Mouse (Mus musculus): ENCODE results near the gene Gm17019.
"Not testable (repeated sequence)": the region's sequence is repeated elsewhere in the genome, so short reads cannot be mapped to it uniquely, and the experiment has no call there.

DNA sequence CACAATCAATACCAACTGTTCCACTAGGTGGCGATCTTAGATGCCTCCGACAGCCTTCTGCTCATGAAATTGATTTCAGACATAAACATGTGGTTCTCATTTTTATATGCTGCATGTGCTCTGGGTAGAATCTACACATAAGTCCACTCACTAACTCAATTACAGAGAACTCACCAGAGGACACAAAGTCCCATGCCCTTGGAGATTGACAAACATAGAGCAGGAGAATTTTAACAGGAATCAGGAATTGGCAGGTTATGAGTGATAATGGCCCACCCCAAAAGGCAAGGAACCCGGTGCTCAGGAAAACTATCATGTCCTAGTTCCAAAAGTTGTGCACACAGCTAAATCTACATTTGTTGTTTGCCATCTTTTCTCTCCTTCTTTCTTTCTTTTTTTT is 25.9 kb downstream of the Gm17019 start:
- TF ChIP-seq CTCF, EP300 (IDR thresholded peaks at IDR 0.05; ENCODE audit: low read depth): not testable (repeated sequence)

Data from liver, embryonic 14.5 days (tissue).